Mouse (Mus musculus): Measurements from ENCODE around the gene Cecr2. TPM values are rescaled to one million over a fixed set of nuclear protein-coding genes. Genes with fewer than 3 reads are reported as not detected.

Cecr2 gene
- 0.15 and 0.55 TPM in 2 replicates for polyA plus RNA-seq (2012; rRNA removed; ENCODE audit: low replicate concordance)

DNA sequence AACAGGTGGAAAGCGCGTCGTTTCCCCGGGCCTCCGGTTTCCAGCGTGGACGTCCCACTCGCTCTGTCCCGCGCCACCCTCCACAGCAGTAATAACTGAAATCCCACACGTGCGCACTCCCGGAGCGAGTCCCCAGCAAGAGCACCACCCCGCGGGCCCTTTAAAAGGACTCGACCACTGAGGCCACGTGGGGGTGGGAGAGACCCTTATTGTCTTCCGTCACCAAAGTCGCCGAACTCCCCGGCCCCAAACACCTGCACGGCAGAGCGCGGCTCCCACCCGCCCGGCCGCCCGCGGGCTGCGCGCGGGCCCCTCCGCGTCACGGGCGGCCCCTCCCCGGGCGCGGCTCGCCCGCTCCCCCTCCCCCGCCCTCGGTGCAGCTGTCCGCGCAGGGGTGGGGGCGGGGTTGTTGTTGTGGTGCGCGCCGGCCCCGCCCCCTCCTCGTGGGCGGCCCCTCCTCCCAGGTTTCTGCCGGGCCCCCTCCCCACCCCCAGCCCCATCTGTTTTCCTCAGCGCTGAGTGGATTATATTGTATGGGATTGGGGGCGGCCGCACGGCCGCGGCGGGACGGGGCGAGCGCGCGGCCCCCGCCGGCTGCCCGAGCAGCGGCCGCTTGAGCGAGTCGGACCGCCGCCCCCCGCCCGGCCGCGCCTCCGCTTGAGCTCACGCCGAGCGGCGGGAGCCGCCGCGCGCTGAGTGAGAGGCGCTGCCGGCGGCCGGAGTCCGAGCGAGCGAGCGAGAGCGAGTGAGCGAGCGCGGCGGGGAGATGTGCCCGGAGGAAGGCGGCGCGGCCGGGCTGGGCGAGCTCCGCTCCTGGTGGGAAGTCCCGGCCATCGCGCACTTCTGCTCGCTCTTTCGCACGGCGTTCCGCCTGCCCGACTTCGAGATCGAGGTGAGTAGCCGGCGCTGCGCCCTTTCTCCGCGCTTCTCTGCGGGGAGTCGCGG lies at the start of gene Cecr2:
TSS of gene Cecr2 (plus strand) at position 554 of the 945 bp plus-strand sequence.

GRCm38 (mm10) chr6:120773149-120773628 lies 107.0 kb downstream of the Cecr2 start, which contains the start of gene Slc25a18:
TSS of gene Slc25a18 (plus strand) at chr6:120773578.

Other genes starting within 250 kb of the Cecr2 start
- 8.5 and 15.7 TPM in 2 replicates for gene Il17ra, start 203.1 kb upstream of the Cecr2 start, polyA plus RNA-seq (2012; rRNA removed; ENCODE audit: low replicate concordance)
- 0.04 TPM in 1 of 2 replicates, not detected in the other for gene Tmem121b, start 172.6 kb upstream of the Cecr2 start, polyA plus RNA-seq (2012; rRNA removed; ENCODE audit: low replicate concordance)
- 7.5 and 9.5 TPM in 2 replicates for gene Hdhd5, start 135.1 kb upstream of the Cecr2 start, polyA plus RNA-seq (2012; rRNA removed; ENCODE audit: low replicate concordance)
- gene Slc25a18, start 107.2 kb downstream of the Cecr2 start, polyA plus RNA-seq (2012; rRNA removed; ENCODE audit: low replicate concordance), result not detected in 2 replicates
- gene Atp6v1e1, start 156.4 kb downstream of the Cecr2 start, polyA plus RNA-seq (2012; rRNA removed; ENCODE audit: low replicate concordance), result 89.8 and 166 TPM in 2 replicates
- gene Bcl2l13, start 169.8 kb downstream of the Cecr2 start, polyA plus RNA-seq (2012; rRNA removed; ENCODE audit: low replicate concordance), result 4.1 and 14.1 TPM in 2 replicates

Measured in duodenum, adult 2 months (tissue).